Mouse (Mus musculus) bone marrow, adult 2 months (tissue): ENCODE data around the gene Ptpa. TPM values are rescaled to one million over a fixed set of nuclear protein-coding genes. Genes with fewer than 3 reads are reported as not detected.

ENCODE experiments used
- H3K27ac ChIP-seq: fragments of 200-500 bp; 2 replicates; pipeline ENCODE4 v1.5.1; 2012; ENCODE audit warnings: low read depth, mild to moderate bottlenecking, control low read depth, inconsistent platforms, low read length; ENCODE audit not compliant: control insufficient read depth, poor library complexity, insufficient read depth
- H3K4me1 ChIP-seq: fragments of 200-500 bp; 2 replicates; pipeline ENCODE4 v1.6.1; 2011; ENCODE audit warnings: low read length; ENCODE audit not compliant: control insufficient read depth, insufficient read depth
- H3K4me3 ChIP-seq: fragments of 200-500 bp; replicated peaks from 2 replicates; pipeline ENCODE3; 2011; ENCODE audit warnings: mild to moderate bottlenecking, low read depth, low read length, control low read depth; ENCODE audit not compliant: control insufficient read depth
- CTCF ChIP-seq: fragments of 200-500 bp; IDR thresholded peaks from 2 replicates; pipeline ENCODE4 v1.5.1; 2011; ENCODE audit warnings: low read length, control low read depth; ENCODE audit not compliant: control insufficient read depth, insufficient read depth
- POLR2A ChIP-seq: fragments of 200-500 bp; IDR thresholded peaks from 2 replicates; pipeline ENCODE4 v1.6.1; 2011; ENCODE audit warnings: low read depth, mild to moderate bottlenecking, control low read depth, low read length, borderline replicate concordance; ENCODE audit not compliant: control insufficient read depth
- WGBS: fragments of 180-500 bp; shearing (Covaris S2); methylation state at CpG from one replicate; pipeline ENCODE4 v1.1.7; 2018; 5-methylcytosine and 5-hydroxymethylcytosine counted together
- polyA plus RNA-seq: library from polyadenylated mRNA; stranded (reverse); fragments of >200 nt; gene quantifications from 2 replicates; pipeline ENCODE4 v1.2.4, GENCODE M21; 2011; ENCODE audit warnings: low replicate concordance; ENCODE audit not compliant: missing spikeins, insufficient read depth, insufficient read length

Ptpa gene
- polyA plus RNA-seq, 1 experiment = 273 TPM

GRCm38 (mm10) chr2:30417595-30418165 lies 1.8 kb downstream of the Ptpa start:
- Histone ChIP-seq H3K27ac (peak overlapping the region; percentile 94), H3K4me3 (peak overlapping the region; percentile 58)
- no peak for TF ChIP-seq POLR2A

DNA sequence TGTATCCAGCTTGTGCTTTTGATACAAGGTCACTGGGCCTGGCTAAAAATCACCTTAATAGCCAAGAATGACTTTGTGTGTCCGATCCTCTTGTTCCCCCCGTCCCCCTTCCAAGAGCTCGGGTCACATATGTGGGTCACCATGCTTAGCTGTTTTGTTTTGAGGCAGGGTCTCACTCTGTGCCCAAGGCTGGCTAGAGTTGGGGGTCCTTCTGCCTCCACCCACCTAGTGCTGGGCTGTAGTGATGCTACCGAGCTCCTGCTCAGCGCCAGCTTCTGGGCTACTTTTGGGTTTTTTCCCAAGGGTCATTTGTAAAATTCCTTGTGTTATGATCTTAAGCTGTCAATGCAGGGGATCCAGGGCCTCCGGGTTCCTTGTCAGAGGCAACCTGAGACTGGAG lies 2.4 kb downstream of the Ptpa start:
- 81% methylated on average over 6 of the region's 6 CpGs for WGBS
- H3K27ac ChIP-seq = peak overlapping the region; percentile 79
- TF ChIP-seq POLR2A (no peak), CTCF (no peak)
- H3K4me1 ChIP-seq = no peaks in the 10 kb centered on the region; the same call in 1 of the 2 replicates
- peak overlapping the region; percentile 50 for H3K4me3 ChIP-seq

More at GRCm38 (mm10) chr2:30417595-30418165, 1.8 kb downstream of the Ptpa start:
- 47% methylated on average over 5 of the region's 5 CpGs for WGBS
- H3K4me1 ChIP-seq = no peaks in the 10 kb centered on the region; the same call in 1 of the 2 replicates

- peak overlapping the region; percentile 27 for H3K4me3 ChIP-seq
- TF ChIP-seq CTCF (no peak), POLR2A (no peak)
- peak overlapping the region; percentile 28; the same call in 1 of the 2 replicates for H3K27ac ChIP-seq
- 59% methylated on average over 10 of the region's 10 CpGs for WGBS
- no peaks in the 10 kb centered on the region; the same call in 1 of the 2 replicates for H3K4me1 ChIP-seq
Measured at GRCm38 (mm10) chr2:30419112-30419511, 3.3 kb downstream of the Ptpa start.

GRCm38 (mm10) chr2:30421432-30421831 lies 5.6 kb downstream of the Ptpa start:
- no peak for TF ChIP-seq POLR2A
- Histone ChIP-seq H3K4me1 (no peaks in the 10 kb centered on the region; the same call in 1 of the 2 replicates), H3K4me3 (no peak overlapping the region), H3K27ac (no peak overlapping the region)
- WGBS = 79% methylated on average over 4 of the region's 4 CpGs

GRCm38 (mm10) chr2:30429156-30429555 lies 13.3 kb downstream of the Ptpa start:
- no peak overlapping the region for H3K27ac ChIP-seq
- no peak overlapping the region for H3K4me3 ChIP-seq
- no peaks in the 10 kb centered on the region for H3K4me1 ChIP-seq
- no peak for TF ChIP-seq CTCF
- no peak for TF ChIP-seq POLR2A

- no peaks in the 10 kb centered on the region for H3K4me1 ChIP-seq
- no peak overlapping the region for H3K4me3 ChIP-seq
- 31% methylated on average over 5 of the region's 5 CpGs for WGBS
- TF ChIP-seq CTCF = peak; percentile 99
- no peak for TF ChIP-seq POLR2A
- no peak overlapping the region for H3K27ac ChIP-seq
Measured at GRCm38 (mm10) chr2:30435326-30436155, 19.7 kb downstream of the Ptpa start.

DNA sequence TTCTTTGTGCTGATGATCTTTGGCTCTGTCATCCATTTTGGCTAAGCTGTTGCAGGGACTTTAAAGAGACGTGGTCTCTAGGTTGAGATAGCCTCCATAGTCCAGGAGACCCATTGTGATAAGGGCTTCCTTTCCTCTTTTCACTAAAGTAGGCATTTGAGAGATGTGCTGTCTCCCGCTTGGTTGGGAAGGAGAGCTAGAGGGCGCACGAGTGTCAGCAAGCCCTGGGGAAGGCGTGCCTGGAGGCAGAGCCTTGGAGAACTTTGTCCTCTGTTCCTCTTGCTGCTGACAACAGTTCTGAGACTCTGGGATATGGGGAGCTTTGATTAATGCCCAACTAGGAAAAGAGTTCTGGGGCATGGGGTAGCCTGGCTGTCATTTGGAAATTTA lies 20.3 kb downstream of the Ptpa start:
- WGBS = 84% methylated on average over 5 of the region's 5 CpGs
- TF ChIP-seq POLR2A = no peak
- TF ChIP-seq CTCF = peak; percentile 31; the same call in 1 of the 2 replicates
- no peak overlapping the region for H3K27ac ChIP-seq
- H3K4me1 ChIP-seq = peaks cover under 1% of the 10 kb centered on the region
- H3K4me3 ChIP-seq = no peak overlapping the region

DNA sequence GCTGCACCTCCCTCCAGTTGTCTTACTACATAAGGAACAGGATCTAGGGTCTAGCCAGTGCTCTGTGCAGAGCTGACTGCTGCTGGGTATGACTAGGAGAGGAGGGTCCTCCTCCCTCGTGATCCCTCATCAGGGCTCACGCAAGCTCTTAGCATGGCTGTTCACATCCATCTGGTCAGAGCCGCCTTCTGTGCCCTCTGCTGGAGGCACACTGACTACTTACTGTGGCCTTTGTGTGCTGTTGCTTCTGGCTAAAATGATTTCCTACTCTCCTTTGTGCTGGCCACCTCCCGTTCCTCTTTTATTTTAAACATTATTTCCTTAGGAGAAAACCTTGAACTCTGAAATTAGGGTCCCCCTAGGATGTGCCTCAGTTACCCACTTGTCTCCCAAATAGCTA lies 21.0 kb downstream of the Ptpa start:
- no peak overlapping the region for H3K4me3 ChIP-seq
- no peak for TF ChIP-seq CTCF
- no peak for TF ChIP-seq POLR2A
- H3K27ac ChIP-seq = no peak overlapping the region
- H3K4me1 ChIP-seq = peaks cover 2% of the 10 kb centered on the region
- WGBS = 90% methylated on average over 4 of the region's 4 CpGs

GRCm38 (mm10) chr2:30437791-30438190 lies 22.0 kb downstream of the Ptpa start:
- peaks cover 4% of the 10 kb centered on the region for H3K4me1 ChIP-seq
- H3K27ac ChIP-seq = no peak overlapping the region
- WGBS = 95% methylated on average over 4 of the region's 4 CpGs
- H3K4me3 ChIP-seq = no peak overlapping the region
- no peak for TF ChIP-seq POLR2A
- no peak for TF ChIP-seq CTCF
